Mouse (Mus musculus) pancreas, adult 10 weeks (tissue): ENCODE results near the gene Mybphl. TPM values are rescaled to one million over a fixed set of nuclear protein-coding genes. Genes with fewer than 3 reads are reported as not detected.

Experiments used
- polyA plus RNA-seq: library from polyadenylated mRNA; stranded (reverse); fragments of 350-450 nt; fragmentation: Illumina TruSeq; extraction: RNeasy Lipid Tissue Mini Kit (QIAGEN cat#74804); gene quantifications from one replicate; pipeline ENCODE4 v1.2.3, GENCODE M21; 2015; ENCODE audit warnings: low read depth, low replicate concordance; ENCODE audit not compliant: insufficient read depth

Mybphl gene
- not detected for polyA plus RNA-seq

GRCm38 (mm10) chr3:108364270-108364995 lies at the start of gene Mybphl:
Gene Mybphl, plus strand, starts transcription at chr3:108364911.

GRCm38 (mm10) chr3:108383485-108384354 lies 19.0 kb downstream of the Mybphl start, which contains the start of gene Psrc1:
Gene Psrc1, plus strand, starts transcription at chr3:108383839.

GRCm38 (mm10) chr3:108414857-108415830 lies 50.4 kb downstream of the Mybphl start, which contains the start of gene Celsr2:
Gene Celsr2, minus strand, starts transcription at chr3:108415552.

Other genes with a start within 250 kb of the Mybphl start
- gene Gnai3, start 218.8 kb upstream of the Mybphl start, polyA plus RNA-seq, result 15.9 TPM
- not detected for gene Gpr61, start 210.0 kb upstream of the Mybphl start, polyA plus RNA-seq
- 5.3 TPM for gene Amigo1, start 178.6 kb upstream of the Mybphl start, polyA plus RNA-seq
- gene Cyb561d1, start 163.7 kb upstream of the Mybphl start, polyA plus RNA-seq, result 2.6 TPM
- 5.2 TPM for gene Atxn7l2, start 154.0 kb upstream of the Mybphl start, polyA plus RNA-seq
- 0.87 TPM for gene Sypl2, start 138.3 kb upstream of the Mybphl start, polyA plus RNA-seq
- 19.0 TPM for gene Psma5, start 108.0 kb upstream of the Mybphl start, polyA plus RNA-seq
- gene Sort1, start 80.8 kb upstream of the Mybphl start, polyA plus RNA-seq, result 8.2 TPM
- gene Psrc1, start 18.9 kb downstream of the Mybphl start, polyA plus RNA-seq, result 0.50 TPM
- gene Celsr2, start 50.6 kb downstream of the Mybphl start, polyA plus RNA-seq, result 6.2 TPM
- gene Sars, start 80.3 kb downstream of the Mybphl start, polyA plus RNA-seq, result 25.2 TPM
- gene 1700013F07Rik, start 169.2 kb downstream of the Mybphl start, polyA plus RNA-seq, result not detected
- gene 5330417C22Rik, start 171.6 kb downstream of the Mybphl start, polyA plus RNA-seq, result 14.1 TPM
- 10.0 TPM for gene Tmem167b, start 197.6 kb downstream of the Mybphl start, polyA plus RNA-seq
- gene Taf13, start 206.8 kb downstream of the Mybphl start, polyA plus RNA-seq, result 4.4 TPM
- gene Wdr47, start 226.4 kb downstream of the Mybphl start, polyA plus RNA-seq, result 2.2 TPM